Mouse (Mus musculus) activated CD4-positive, CD25-positive, alpha-beta regulatory T cell, adult 9 weeks (primary cell): Measurements from ENCODE around the gene Slc1a5. TPM values are rescaled to one million over a fixed set of nuclear protein-coding genes. Genes with fewer than 3 reads are reported as not detected.

Experiments used
- polyA plus RNA-seq: library from polyadenylated mRNA; unstranded; fragments of 100-300 nt; shearing (Covaris generic); gene quantifications from one replicate; pipeline ENCODE4 v1.2.1, GENCODE M21; 2017

Slc1a5 gene
- 91.9 TPM for polyA plus RNA-seq

GRCm38 (mm10) chr7:16780825-16781554, at the start of gene Slc1a5:
Slc1a5 (plus strand) TSS chr7:16781340.

GRCm38 (mm10) chr7:16738073-16738696, 43.0 kb upstream of the Slc1a5 start, which contains the start of gene Ap2s1:
Ap2s1 (plus strand) TSS chr7:16738410.

GRCm38 (mm10) chr7:16815351-16815941, 34.3 kb downstream of the Slc1a5 start, which contains the start of gene Strn4:
Strn4 (plus strand) TSS chr7:16815889.

GRCm38 (mm10) chr7:16816475-16817122, 35.5 kb downstream of the Slc1a5 start, which contains the start of gene Fkrp:
Fkrp (minus strand) TSS chr7:16816732.

GRCm38 (mm10) chr7:16842645-16843063, 61.5 kb downstream of the Slc1a5 start, which contains the start of gene Prkd2:
Prkd2 (plus strand) TSS chr7:16842902.

Other genes starting within 250 kb of the Slc1a5 start
- 3.6 TPM for gene Arhgap35, start 166.3 kb upstream of the Slc1a5 start, polyA plus RNA-seq
- 1.6 TPM for gene Ceacam15, start 105.6 kb upstream of the Slc1a5 start, polyA plus RNA-seq
- not detected for gene Ceacam9, start 59.4 kb upstream of the Slc1a5 start, polyA plus RNA-seq
- gene Ap2s1, start 42.9 kb upstream of the Slc1a5 start, polyA plus RNA-seq: 226 TPM
- 20.8 TPM for gene Strn4, start 34.5 kb downstream of the Slc1a5 start, polyA plus RNA-seq
- 5.1 TPM for gene Fkrp, start 35.4 kb downstream of the Slc1a5 start, polyA plus RNA-seq
- gene Prkd2, start 61.6 kb downstream of the Slc1a5 start, polyA plus RNA-seq: 239 TPM
- not detected for gene Dact3, start 94.0 kb downstream of the Slc1a5 start, polyA plus RNA-seq
- gene Gng8, start 110.4 kb downstream of the Slc1a5 start, polyA plus RNA-seq: not detected
- gene Ptgir, start 125.2 kb downstream of the Slc1a5 start, polyA plus RNA-seq: 7.0 TPM
- gene Calm3, start 142.8 kb downstream of the Slc1a5 start, polyA plus RNA-seq: 91.2 TPM
- not detected for gene Pnmal2, start 163.3 kb downstream of the Slc1a5 start, polyA plus RNA-seq
- gene Pnmal1, start 178.3 kb downstream of the Slc1a5 start, polyA plus RNA-seq: 0.06 TPM
- gene Gm42372, start 201.7 kb downstream of the Slc1a5 start, polyA plus RNA-seq: 4.5 TPM
- not detected for gene Ccdc8, start 211.4 kb downstream of the Slc1a5 start, polyA plus RNA-seq
- 118 TPM for gene Ppp5c, start 246.6 kb downstream of the Slc1a5 start, polyA plus RNA-seq